Mouse (Mus musculus) kidney, postnatal 0 days (tissue): Measurements from ENCODE around the gene Srsf5. TPM values are rescaled to one million over a fixed set of nuclear protein-coding genes. Genes with fewer than 3 reads are reported as not detected.

Source experiments
- ATAC-seq: fragments of 200-750 bp; cut with Nextera tagmentation; replicated peaks from 2 replicates; pipeline ENCODE4 v1.8.0; 2017; ENCODE audit warnings: low read depth, moderate number of reproducible peaks, moderate TSS enrichment, moderate library complexity; ENCODE audit not compliant: low FRiP score
- DNase-seq: peaks from one replicate; pipeline ENCODE4 v3.0.0-alpha.2; 2016; ENCODE audit warnings: low spot score
- H3K27ac ChIP-seq: fragments of 300-500 bp; sonication (generic); 2 replicates; pipeline ENCODE4 v1.5.1; 2014; ENCODE audit warnings: mild to moderate bottlenecking
- H3K27me3 ChIP-seq: fragments of 300-500 bp; sonication (generic); 2 replicates; pipeline ENCODE4 v1.6.1; 2014; ENCODE audit warnings: low read length, mixed read lengths; ENCODE audit not compliant: insufficient read depth
- H3K36me3 ChIP-seq: fragments of 300-500 bp; sonication (generic); 2 replicates; pipeline ENCODE4 v1.6.1; 2014; ENCODE audit warnings: low read length, mixed read lengths; ENCODE audit not compliant: insufficient read depth
- H3K4me1 ChIP-seq: fragments of 300-500 bp; sonication (generic); replicated peaks from 2 replicates; pipeline ENCODE4 v1.6.1; 2014; ENCODE audit warnings: antibody characterized with exemption, low read length, mixed read lengths; ENCODE audit not compliant: insufficient read depth
- H3K4me2 ChIP-seq: fragments of 300-500 bp; sonication (generic); 2 replicates; pipeline ENCODE4 v1.6.1; 2014; ENCODE audit warnings: mild to moderate bottlenecking, low read length, moderate library complexity, mixed read lengths
- H3K4me3 ChIP-seq: fragments of 300-500 bp; sonication (generic); replicated peaks from 2 replicates; pipeline ENCODE4 v1.5.1; 2014; ENCODE audit warnings: low read depth, low read length
- H3K9ac ChIP-seq: fragments of 300-500 bp; sonication (generic); 2 replicates; pipeline ENCODE4 v1.6.1; 2014; ENCODE audit warnings: low read depth, low read length
- H3K9me3 ChIP-seq: fragments of 300-500 bp; sonication (generic); replicated peaks from 2 replicates; pipeline ENCODE4 v1.6.1; 2016; ENCODE audit warnings: low read length, inconsistent platforms, mixed read lengths
- CTCF ChIP-seq: IDR thresholded peaks from 2 replicates; pipeline ENCODE4 v1.5.1; 2016; ENCODE audit warnings: antibody characterized with exemption, low read depth, mild to moderate bottlenecking, moderate library complexity
- WGBS: fragments of 180-500 bp; shearing (Covaris S2); extraction: QIAGEN DNeasy Blood & Tissue Kit; methylation state at CpG from one replicate; pipeline ENCODE4 v1.1.7; 2014; 5-methylcytosine and 5-hydroxymethylcytosine counted together
- polyA plus RNA-seq: library from polyadenylated mRNA; unstranded; fragments of >200 nt; fragmentation: Nextera tagmentation; extraction: Ambion mirVana; gene quantifications from 2 replicates; pipeline ENCODE4 v1.2.1, GENCODE M21; 2015

Srsf5 gene
- polyA plus RNA-seq, 1 experiment from 2014 or later, result 659 TPM

DNA sequence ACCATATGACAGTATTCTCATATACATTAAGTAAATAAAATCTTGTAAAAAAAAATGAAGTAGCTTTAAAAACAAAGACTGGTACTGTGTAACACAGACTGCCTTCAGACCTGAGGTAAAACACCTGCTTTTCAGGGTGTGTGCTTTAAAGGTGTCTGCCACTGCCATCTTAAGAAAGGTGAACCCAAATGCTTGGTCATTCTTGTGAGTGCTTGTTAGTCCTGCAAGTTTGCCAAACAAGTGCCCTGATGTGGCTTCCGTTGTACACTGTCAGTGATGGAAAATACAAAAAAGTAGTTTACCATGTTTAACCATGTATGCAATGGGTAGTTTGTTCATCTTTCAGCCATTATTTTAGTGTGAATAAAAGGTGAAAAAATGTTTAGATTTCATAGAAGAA lies 7.2 kb downstream of the Srsf5 start:
- H3K27ac ChIP-seq, result no peak overlapping the region
- DNase-seq, result no peak
- no peak for TF ChIP-seq CTCF
- H3K36me3 ChIP-seq, result peaks cover 57% of the 10 kb centered on the region
- ATAC-seq, result no peak
- no peak overlapping the region for H3K4me3 ChIP-seq
- no peak overlapping the region for H3K9ac ChIP-seq
- WGBS, result 94% methylated on average over 1 of the region's 1 CpGs
- no peak overlapping the region for H3K4me2 ChIP-seq
- H3K4me1 ChIP-seq, result peaks cover 4% of the 10 kb centered on the region; the same call in 1 of the 2 replicates
- no peaks in the 10 kb centered on the region for H3K9me3 ChIP-seq
- no peaks in the 10 kb centered on the region for H3K27me3 ChIP-seq

DNA sequence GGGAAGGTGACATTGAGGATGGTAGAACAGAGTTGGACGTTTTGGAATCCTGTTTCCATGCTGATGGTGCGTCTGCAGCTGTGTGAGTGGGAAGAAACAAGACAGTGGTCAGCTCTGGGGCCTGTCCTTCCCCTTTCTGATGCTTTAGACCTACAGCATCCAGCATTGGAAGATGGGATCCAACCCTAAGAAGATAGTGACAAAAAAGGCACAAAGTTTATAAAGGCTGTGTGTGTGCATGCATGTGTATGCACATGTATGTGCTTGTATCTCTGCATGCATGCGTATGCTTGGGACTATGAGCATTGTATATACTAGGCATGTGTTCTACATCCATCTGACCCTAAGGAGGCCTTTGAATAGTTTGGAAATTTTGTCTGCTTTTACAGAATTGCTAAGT lies 10.7 kb downstream of the Srsf5 start:
- ATAC-seq, result no peak
- no peak overlapping the region for H3K27ac ChIP-seq
- H3K9me3 ChIP-seq, result no peaks in the 10 kb centered on the region
- no peak overlapping the region for H3K9ac ChIP-seq
- WGBS, result 89% methylated on average over 3 of the region's 3 CpGs
- no peak overlapping the region for H3K4me2 ChIP-seq
- H3K27me3 ChIP-seq, result no peaks in the 10 kb centered on the region
- H3K4me1 ChIP-seq, result no peaks in the 10 kb centered on the region; the same call in 1 of the 2 replicates
- no peak overlapping the region for H3K4me3 ChIP-seq
- no peak for TF ChIP-seq CTCF
- no peak for DNase-seq
- H3K36me3 ChIP-seq, result peaks cover 40% of the 10 kb centered on the region; the same call in 1 of the 2 replicates

DNA sequence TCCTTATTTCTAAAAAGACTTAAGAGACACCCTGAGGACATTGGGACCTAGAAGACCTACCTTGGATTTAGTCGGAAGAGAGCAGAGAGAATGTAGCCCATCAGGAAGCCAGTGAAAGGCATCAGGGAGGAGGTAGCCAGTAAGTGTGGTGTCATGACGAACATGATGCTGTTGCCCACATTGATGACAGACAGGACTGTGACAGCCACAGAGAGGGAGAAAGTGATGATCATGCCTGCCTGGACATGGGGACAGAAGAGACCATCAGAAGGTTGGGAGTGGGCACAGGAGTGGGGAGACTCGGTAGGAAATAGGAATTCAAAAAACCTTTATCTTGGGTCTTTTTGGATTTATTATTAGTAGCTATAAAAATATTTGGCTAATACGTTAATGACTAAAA lies 12.7 kb downstream of the Srsf5 start:
- H3K9ac ChIP-seq, result no peak overlapping the region
- no peak for TF ChIP-seq CTCF
- no peaks in the 10 kb centered on the region for H3K9me3 ChIP-seq
- 83% methylated on average over 4 of the region's 4 CpGs for WGBS
- H3K4me3 ChIP-seq, result no peak overlapping the region
- DNase-seq (no peak), ATAC-seq (no peak)
- no peak overlapping the region for H3K4me2 ChIP-seq
- no peaks in the 10 kb centered on the region for H3K27me3 ChIP-seq
- H3K36me3 ChIP-seq, result peaks cover 29% of the 10 kb centered on the region; the same call in 1 of the 2 replicates
- no peak overlapping the region for H3K27ac ChIP-seq
- no peaks in the 10 kb centered on the region for H3K4me1 ChIP-seq

DNA sequence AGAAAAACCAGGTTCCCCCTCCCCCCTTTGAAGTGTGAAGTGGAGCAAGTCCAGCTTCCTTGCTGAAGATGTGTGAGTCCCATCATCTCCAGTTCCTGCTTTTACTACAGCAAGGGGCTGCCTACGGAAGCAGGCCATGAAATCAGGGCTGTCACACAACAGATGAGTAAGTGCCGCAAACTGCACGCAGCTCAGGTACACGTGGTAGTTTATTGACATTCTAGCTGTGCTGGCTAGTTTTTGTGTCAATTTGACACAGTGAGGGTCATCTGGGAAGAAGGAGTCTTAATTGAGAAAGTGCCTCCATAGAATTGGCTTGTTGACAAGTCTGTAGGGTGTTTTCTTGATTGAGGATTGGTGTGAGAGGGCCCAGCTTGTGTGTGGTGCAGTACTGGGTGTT lies 17.3 kb downstream of the Srsf5 start:
- H3K9me3 ChIP-seq, result no peaks in the 10 kb centered on the region
- ATAC-seq, result no peak
- no peak overlapping the region for H3K27ac ChIP-seq
- no peak for DNase-seq
- no peak overlapping the region for H3K4me2 ChIP-seq
- no peak for TF ChIP-seq CTCF
- no peak overlapping the region for H3K9ac ChIP-seq
- WGBS, result 68% methylated on average over 4 of the region's 4 CpGs
- H3K36me3 ChIP-seq, result 0 out of 2 replicates have a peak, but pooled peaks cover 7% of the 10 kb centered on the region
- no peaks in the 10 kb centered on the region for H3K27me3 ChIP-seq
- H3K4me1 ChIP-seq, result no peaks in the 10 kb centered on the region
- no peak overlapping the region for H3K4me3 ChIP-seq

- Histone ChIP-seq H3K4me3 (no peak overlapping the region), H3K4me1 (no peaks in the 10 kb centered on the region), H3K9ac (no peak overlapping the region), H3K36me3 (no peaks in the 10 kb centered on the region), H3K9me3 (no peaks in the 10 kb centered on the region), H3K27ac (peak overlapping the region; percentile 54; the same call in 1 of the 2 replicates), H3K4me2 (no peak overlapping the region), H3K27me3 (no peaks in the 10 kb centered on the region)
- TF ChIP-seq CTCF, result no peak
- 65% methylated on average over 11 of the region's 11 CpGs for WGBS
- ATAC-seq (peak; percentile 69), DNase-seq (no peak)
Observed at GRCm38 (mm10) chr12:80966059-80966838, 20.9 kb downstream of the Srsf5 start.

GRCm38 (mm10) chr12:80967918-80968317 lies 22.6 kb downstream of the Srsf5 start:
- no peak for ATAC-seq
- no peak overlapping the region for H3K9ac ChIP-seq
- no peaks in the 10 kb centered on the region for H3K36me3 ChIP-seq
- no peak overlapping the region for H3K4me2 ChIP-seq
- H3K27ac ChIP-seq, result no peak overlapping the region
- H3K4me3 ChIP-seq, result no peak overlapping the region
- no peaks in the 10 kb centered on the region for H3K4me1 ChIP-seq
- no peak for TF ChIP-seq CTCF
- 85% methylated on average over 9 of the region's 9 CpGs for whole genome bisulfite sequencing
- no peaks in the 10 kb centered on the region for H3K9me3 ChIP-seq
- no peaks in the 10 kb centered on the region for H3K27me3 ChIP-seq
- no peak for DNase-seq

DNA sequence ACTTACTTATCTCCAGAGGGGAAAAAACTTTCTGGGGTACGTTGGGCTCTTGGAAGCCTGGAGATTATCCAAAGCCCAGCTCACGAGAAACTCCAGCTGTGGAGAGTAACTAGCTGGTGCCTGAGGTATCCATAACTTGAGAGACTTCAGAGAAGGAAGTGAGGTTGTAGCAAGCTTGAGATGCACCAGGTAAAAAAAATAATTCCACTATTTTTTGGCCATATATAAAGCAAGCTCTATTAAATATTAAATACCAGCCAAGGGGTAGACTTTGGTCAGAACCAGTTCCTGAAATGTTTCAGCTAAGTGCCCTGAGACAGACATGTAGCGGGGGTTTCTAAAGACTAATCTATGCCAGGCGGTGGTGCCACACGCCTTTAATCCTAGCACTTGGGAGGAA lies 23.3 kb downstream of the Srsf5 start, which contains the start of gene Slc10a1:
Gene Slc10a1 (minus strand): TSS at position 101 of the 400 bp plus-strand sequence.
- Histone ChIP-seq H3K4me3 (no peak within 1 kb of the TSS), H3K9me3 (no peaks in the 10 kb centered on the region), H3K36me3 (no peaks in the 10 kb centered on the region), H3K9ac (no peak within 1 kb of the TSS), H3K27ac (no peak within 1 kb of the TSS), H3K27me3 (no peaks in the 10 kb centered on the region), H3K4me2 (no peak within 1 kb of the TSS), H3K4me1 (no peaks in the 10 kb centered on the region)
- WGBS, result 83% methylated on average over 5 of the region's 5 CpGs
- ATAC-seq, result no peak; the same call in 1 of the 2 replicates
- DNase-seq, result no peak
- no peak for TF ChIP-seq CTCF
